Mouse (Mus musculus) G1E (cell line): Measurements from ENCODE around the gene Exosc10.

Experiments
- CTCF ChIP-seq: IDR thresholded peaks from 2 replicates; pipeline ENCODE4 v1.5.1; 2012; ENCODE audit warnings: low read depth, low read length, inconsistent platforms, mixed read lengths
- GATA1 ChIP-seq: IDR thresholded peaks from 2 replicates; pipeline ENCODE4 v1.6.1; 2012; ENCODE audit warnings: borderline replicate concordance, low read length, inconsistent platforms, mixed read lengths
- GATA2 ChIP-seq: IDR thresholded peaks from 2 replicates; pipeline ENCODE4 v1.6.1; 2012; ENCODE audit warnings: low read depth, low read length, inconsistent platforms, borderline replicate concordance
- POLR2AphosphoS5 ChIP-seq: IDR thresholded peaks from 2 replicates; pipeline ENCODE4 v1.6.1; 2012; ENCODE audit warnings: low read depth, low read length, inconsistent platforms; ENCODE audit not compliant: insufficient replicate concordance
- TAL1 ChIP-seq: conservative IDR thresholded peaks from 2 replicates; pipeline ENCODE4 v1.6.1; 2012; ENCODE audit warnings: low read depth, low read length, inconsistent platforms, mixed read lengths

- TF ChIP-seq CTCF (no peak), POLR2AphosphoS5 (no peak), GATA1 (no peak), TAL1 (no peak), GATA2 (no peak)
Measured at GRCm38 (mm10) chr4:148612557-148612956, 54.3 kb downstream of the Exosc10 start.
